Mouse (Mus musculus) MEL (cell line): ENCODE measurements around the gene Cfap77. TPM values are rescaled to one million over a fixed set of nuclear protein-coding genes. Genes with fewer than 3 reads are reported as not detected.

Experiments
- DNase-seq: peaks from one replicate; pipeline ENCODE4 v3.0.0; 2011; ENCODE audit warnings: low read depth, low spot score
- H3K27ac ChIP-seq: 2 replicates; pipeline ENCODE4 v1.5.1; 2012; ENCODE audit warnings: low read depth, mild to moderate bottlenecking, control low read depth, low read length, moderate library complexity; ENCODE audit not compliant: control insufficient read depth
- H3K27me3 ChIP-seq, 2 experiments: fragments of 150-350 bp in 1 of 2; sonication (generic) in 1 of 2; 2 replicates each; pipeline ENCODE4 v1.6.1; 2012; ENCODE audit warnings: low read length in 2 of 2, mild to moderate bottlenecking in 2 of 2, improper control_type of control experiment in 1 of 2, moderate library complexity in 1 of 2; ENCODE audit not compliant: insufficient read depth in 2 of 2, control insufficient read depth in 1 of 2
- H3K36me3 ChIP-seq, 2 experiments: 2 replicates each; pipeline ENCODE4 v1.6.1; 2012 to 2014; ENCODE audit warnings: low read length in 2 of 2, improper control_type of control experiment in 1 of 2, inconsistent platforms in 1 of 2, mild to moderate bottlenecking in 1 of 2; ENCODE audit not compliant: insufficient read depth in 2 of 2, control insufficient read depth in 1 of 2
- H3K4me1 ChIP-seq, 2 experiments: fragments of 150-350 bp in 1 of 2; sonication (generic) in 1 of 2; 2 replicates each; pipeline ENCODE4 v1.6.1; 2012; ENCODE audit warnings: low read length in 2 of 2, improper control_type of control experiment in 1 of 2, mild to moderate bottlenecking in 1 of 2; ENCODE audit not compliant: insufficient read depth in 2 of 2, control insufficient read depth in 1 of 2
- H3K4me3 ChIP-seq, 2 experiments: fragments of 150-350 bp in 1 of 2; sonication (generic) in 1 of 2; 2 replicates each; pipeline ENCODE4 v1.5.1; 2012; ENCODE audit warnings: low read depth in 2 of 2, low read length in 2 of 2, mild to moderate bottlenecking in 2 of 2, moderate library complexity in 2 of 2, control low read depth in 1 of 2, improper control_type of control experiment in 1 of 2; ENCODE audit not compliant: control insufficient read depth in 1 of 2, insufficient read depth in 1 of 2
- H3K79me2 ChIP-seq: 2 replicates; pipeline ENCODE4 v1.6.1; 2012; ENCODE audit warnings: mild to moderate bottlenecking, low read length, moderate library complexity; ENCODE audit not compliant: control insufficient read depth, poor library complexity, insufficient read depth
- H3K9ac ChIP-seq: 2 replicates; pipeline ENCODE4 v1.6.1; 2012; ENCODE audit warnings: low read depth, mild to moderate bottlenecking, control low read depth, low read length, moderate library complexity; ENCODE audit not compliant: control insufficient read depth, poor library complexity, severe bottlenecking
- H3K9me3 ChIP-seq: fragments of 150-350 bp; sonication (generic); replicated peaks from 2 replicates; pipeline ENCODE4 v1.6.1; 2012; ENCODE audit warnings: mild to moderate bottlenecking, low read length, improper control_type of control experiment, moderate library complexity; ENCODE audit not compliant: insufficient read depth
- CHD1 ChIP-seq: IDR thresholded peaks from 2 replicates; pipeline ENCODE4 v1.6.1; 2012; ENCODE audit warnings: low read depth, mild to moderate bottlenecking, inconsistent platforms, low read length, improper control_type of control experiment
- CTCF ChIP-seq, 3 experiments: IDR thresholded peaks in 2 of 3; conservative IDR thresholded peaks in 1 of 3; 2 replicates each; pipeline ENCODE4 v1.5.1; 2011 to 2012; ENCODE audit warnings: low read length in 3 of 3, low read depth in 2 of 3, mild to moderate bottlenecking in 2 of 3, improper control_type of control experiment in 1 of 3, inconsistent platforms in 1 of 3, mixed read lengths in 1 of 3, moderate library complexity in 1 of 3; ENCODE audit not compliant: control insufficient read depth in 1 of 3, insufficient read depth in 1 of 3, poor library complexity in 1 of 3, severe bottlenecking in 1 of 3
- E2F4 ChIP-seq: IDR thresholded peaks from 2 replicates; pipeline ENCODE4 v1.6.1; 2011; ENCODE audit warnings: low read depth, low read length, improper control_type of control experiment, borderline replicate concordance
- ETS1 ChIP-seq: IDR thresholded peaks from 2 replicates; pipeline ENCODE4 v1.6.1; 2012; ENCODE audit warnings: low read depth, mild to moderate bottlenecking, inconsistent platforms, low read length, improper control_type of control experiment, moderate library complexity
- GATA1 ChIP-seq: IDR thresholded peaks from 2 replicates; pipeline ENCODE4 v1.6.1; 2011; ENCODE audit warnings: low read depth, low read length, improper control_type of control experiment
- HCFC1 ChIP-seq: IDR thresholded peaks from 2 replicates; pipeline ENCODE4 v1.6.1; 2012; ENCODE audit warnings: low read depth, mild to moderate bottlenecking, inconsistent platforms, low read length, improper control_type of control experiment, moderate library complexity
- JUND ChIP-seq: IDR thresholded peaks from 2 replicates; pipeline ENCODE4 v1.6.1; 2011; ENCODE audit warnings: low read depth, mild to moderate bottlenecking, improper control_type of control experiment, low read length
- KAT2A ChIP-seq: conservative IDR thresholded peaks from 2 replicates; pipeline ENCODE4 v1.6.1; 2012; ENCODE audit warnings: low read depth, low read length, improper control_type of control experiment, inconsistent platforms
- MAFK ChIP-seq: IDR thresholded peaks from 2 replicates; pipeline ENCODE4 v1.6.1; 2011; ENCODE audit warnings: low read depth, mild to moderate bottlenecking, low read length, improper control_type of control experiment, borderline replicate concordance
- MXI1 ChIP-seq: IDR thresholded peaks from 2 replicates; pipeline ENCODE4 v1.6.1; 2011; ENCODE audit warnings: mild to moderate bottlenecking, low read depth, low read length, improper control_type of control experiment
- MYC ChIP-seq: IDR thresholded peaks from 2 replicates; pipeline ENCODE4 v1.6.1; 2011; ENCODE audit warnings: low read depth, mild to moderate bottlenecking, low read length, improper control_type of control experiment, moderate library complexity
- NELFE ChIP-seq: IDR thresholded peaks from 2 replicates; pipeline ENCODE4 v1.6.1; 2011; ENCODE audit warnings: low read depth, low read length, improper control_type of control experiment
- POLR2AphosphoS2 ChIP-seq: IDR thresholded peaks from 2 replicates; pipeline ENCODE4 v1.6.1; 2011; ENCODE audit warnings: low read length, improper control_type of control experiment
- POLR2AphosphoS5 ChIP-seq: IDR thresholded peaks from 2 replicates; pipeline ENCODE4 v1.6.1; 2012; ENCODE audit warnings: low read depth, borderline replicate concordance, mild to moderate bottlenecking, inconsistent platforms, low read length, moderate library complexity, mixed read lengths
- SMC3 ChIP-seq: IDR thresholded peaks from 2 replicates; pipeline ENCODE4 v1.6.1; 2011; ENCODE audit warnings: low read depth, low read length, improper control_type of control experiment
- TAL1 ChIP-seq: IDR thresholded peaks from 2 replicates; pipeline ENCODE4 v1.6.1; 2012; ENCODE audit warnings: mild to moderate bottlenecking, inconsistent platforms, low read length, moderate library complexity, mixed read lengths
- TBP ChIP-seq: IDR thresholded peaks from 2 replicates; pipeline ENCODE4 v1.8.0; 2011; ENCODE audit warnings: low read depth, low read length, improper control_type of control experiment
- TCF12 ChIP-seq: IDR thresholded peaks from 2 replicates; pipeline ENCODE4 v1.6.1; 2014; ENCODE audit warnings: low read depth, mild to moderate bottlenecking, inconsistent platforms, low read length, improper control_type of control experiment, moderate library complexity
- USF2 ChIP-seq, 2 experiments: IDR thresholded peaks; 2 replicates each; pipeline ENCODE4 v1.6.1; 2011 to 2012; ENCODE audit warnings: improper control_type of control experiment in 2 of 2, low read length in 2 of 2, borderline replicate concordance in 1 of 2, inconsistent platforms in 1 of 2, low read depth in 1 of 2, mild to moderate bottlenecking in 1 of 2; ENCODE audit not compliant: insufficient read depth in 1 of 2
- ZKSCAN1 ChIP-seq: IDR thresholded peaks from 2 replicates; pipeline ENCODE4 v1.6.1; 2012; ENCODE audit warnings: low read depth, mild to moderate bottlenecking, inconsistent platforms, low read length, improper control_type of control experiment, moderate library complexity
- ZMIZ1 ChIP-seq: IDR thresholded peaks from 2 replicates; pipeline ENCODE4 v1.6.1; 2012; ENCODE audit warnings: low read depth, mild to moderate bottlenecking, inconsistent platforms, low read length, improper control_type of control experiment, moderate library complexity
- ZNF384 ChIP-seq: IDR thresholded peaks from 2 replicates; pipeline ENCODE4 v1.6.1; 2012; ENCODE audit warnings: low read depth, mild to moderate bottlenecking, inconsistent platforms, low read length, improper control_type of control experiment
- polyA plus RNA-seq, 2 experiments: library from polyadenylated mRNA; stranded (reverse) in 1 of 2; unstranded in 1 of 2; fragments of >175 nt in 1 of 2; fragments of >200 nt in 1 of 2; gene quantifications; 2 replicates each; pipeline versions ENCODE4 v1.2.1 to v1.2.4; 2012; ENCODE audit warnings: low replicate concordance in 2 of 2, low read depth in 1 of 2; ENCODE audit not compliant: insufficient read length in 2 of 2, insufficient read depth in 1 of 2, missing spikeins in 1 of 2
- total RNA-seq: library from RNA; depleted of rRNA; stranded (reverse); fragments of 300-350 nt; gene quantifications from 2 replicates; pipeline ENCODE4 v1.2.3, GENCODE M21; 2012

Gene Cfap77
- total and polyA plus RNA-seq, 3 experiments, result 1.1 to 2.4 TPM; not detected in 1

GRCm38 (mm10) chr2:28902291-28902690, 152.6 kb downstream of the Cfap77 start:
- DNase-seq, result no peak
- H3K4me3 ChIP-seq, result no peak overlapping the region
- H3K9ac ChIP-seq, result no peak overlapping the region
- peaks cover 0 to 14% of the 10 kb centered on the region in 2 experiments; a peak in 2 of 4 replicates for H3K36me3 ChIP-seq
- H3K79me2 ChIP-seq, result no peaks in the 10 kb centered on the region
- H3K27me3 ChIP-seq, result no peaks in the 10 kb centered on the region
- H3K4me1 ChIP-seq, result no peaks in the 10 kb centered on the region
- no peaks in the 10 kb centered on the region for H3K9me3 ChIP-seq
- H3K27ac ChIP-seq, result no peak overlapping the region
- no peak for TF ChIP-seq NELFE
- no peak for TF ChIP-seq TCF12
- TF ChIP-seq USF2 (IDR thresholded peaks at IDR 0.05; ENCODE audit: borderline replicate concordance in 1 of 2, insufficient read depth in 1 of 2, low read depth in 1 of 2, low read length in 2 of 2), result no peak
- no peak for TF ChIP-seq ETS1
- TF ChIP-seq ZKSCAN1, result no peak
- no peak for TF ChIP-seq ZMIZ1
- TF ChIP-seq E2F4, result no peak
- no peak for TF ChIP-seq JUND
- no peak for TF ChIP-seq SMC3
- TF ChIP-seq CHD1, result no peak
- no peak for TF ChIP-seq CTCF (IDR thresholded peaks at IDR 0.05 in 2 of 3, conservative IDR thresholded peaks at IDR 0.05 in 1 of 3; ENCODE audit: control insufficient read depth in 1 of 3, insufficient read depth in 1 of 3, low read depth in 2 of 3, low read length in 3 of 3, poor library complexity in 1 of 3, severe bottlenecking in 1 of 3)

GRCm38 (mm10) chr2:28897340-28897899, 157.4 kb downstream of the Cfap77 start:
- peaks cover 6 to 22% of the 10 kb centered on the region in 2 experiments for H3K36me3 ChIP-seq
- no peaks in the 10 kb centered on the region for H3K79me2 ChIP-seq
- no peak for DNase-seq
- no peak for TF ChIP-seq MYC
- TF ChIP-seq TAL1, result no peak
- no peak for TF ChIP-seq JUND
- no peak for TF ChIP-seq POLR2AphosphoS2
- TF ChIP-seq ZNF384, result no peak
- TF ChIP-seq GATA1, result no peak
- TF ChIP-seq KAT2A, result no peak
- TF ChIP-seq MAFK, result no peak
- no peak for TF ChIP-seq MXI1
- TF ChIP-seq ZKSCAN1, result no peak
- TF ChIP-seq POLR2AphosphoS5, result no peak
- no peak for TF ChIP-seq ETS1
- no peak for TF ChIP-seq HCFC1
- TF ChIP-seq TBP, result no peak
- no peak for TF ChIP-seq TCF12
- no peaks in the 10 kb centered on the region for H3K27me3 ChIP-seq
- no peak overlapping the region for H3K4me3 ChIP-seq
- H3K9me3 ChIP-seq, result no peaks in the 10 kb centered on the region
- H3K27ac ChIP-seq, result no peak overlapping the region
- peaks cover 4 to 5% of the 10 kb centered on the region in 2 experiments; a peak in 2 of 4 replicates for H3K4me1 ChIP-seq
- no peak overlapping the region for H3K9ac ChIP-seq
